Comparison of ENCODE assay signal across 8 mouse cellular contexts in the genomic region with DNA sequence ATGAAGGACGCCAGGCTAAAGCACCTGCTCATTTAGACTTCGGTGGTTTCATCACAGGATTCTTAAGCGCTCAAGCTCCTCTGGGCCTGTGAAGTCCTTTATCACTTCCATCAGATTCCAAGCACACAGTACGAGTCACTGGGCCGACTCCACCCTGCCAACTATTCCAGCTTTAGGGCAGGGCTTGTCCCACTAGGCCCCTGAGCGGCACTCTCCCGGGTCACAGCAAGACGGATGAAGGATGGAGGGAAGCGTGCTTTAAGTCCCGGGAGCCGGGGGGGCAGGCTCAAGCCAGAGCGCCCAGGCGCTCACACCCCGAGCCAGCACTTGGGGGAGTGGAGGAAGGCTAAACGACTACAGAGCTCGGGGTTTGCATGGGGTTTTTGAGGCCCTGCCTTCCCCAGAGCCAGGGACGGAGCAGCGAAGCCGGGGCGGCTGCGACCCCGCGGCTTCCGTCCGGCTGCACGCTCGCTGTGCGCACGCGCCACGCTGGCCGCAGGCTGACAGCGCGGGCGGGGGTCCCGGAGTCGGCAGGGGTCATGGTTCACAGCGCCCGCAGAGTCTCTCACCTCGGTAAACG. TPM values are rescaled to one million over a fixed set of nuclear protein-coding genes. Genes with fewer than 3 reads are reported as not detected.
DNase-seq lines count a peak whose midpoint lies in the region; ATAC-seq and TF ChIP-seq lines count a peak whose summit lies in the region.

No protein-coding gene starts in this region.

- peaks cover 2% of the 10 kb centered on the region; the same call in 1 of the 2 replicates for H3K36me3 ChIP-seq in ES-Bruce4 (ENCODE audit: control insufficient read depth, insufficient read depth, low read length, poor library complexity, severe bottlenecking)
- H3K36me3 ChIP-seq in liver, embryonic 16.5 days (ENCODE audit: control insufficient read depth, insufficient read depth) = no peaks in the 10 kb centered on the region; the same call in 1 of the 2 replicates

- ATAC-seq in liver, embryonic 16.5 days (ENCODE audit: low read depth) = peak; percentile 78

- H3K27ac ChIP-seq in ES-Bruce4 (ENCODE audit: insufficient read depth, low read length) = peak overlapping the region; percentile 92
- peak overlapping the region; percentile 97 for H3K27ac ChIP-seq in liver, embryonic 16.5 days (ENCODE audit: low read length)

- no peak for TF ChIP-seq EP300 in ES-Bruce4 (IDR thresholded peaks at IDR 0.05; ENCODE audit: insufficient read depth, low read depth, low read length)

- intact Hi-C loops in heart, postnatal 25 days (cut with DNase I) = no loop called here

- no peaks in the 10 kb centered on the region for H3K4me1 ChIP-seq in ES-Bruce4 (ENCODE audit: control insufficient read depth, insufficient read depth, low read length)
- H3K4me1 ChIP-seq in liver, embryonic 16.5 days (ENCODE audit: control insufficient read depth, low read depth, low read length) = peaks cover 30% of the 10 kb centered on the region

- H3K9me3 ChIP-seq in ES-Bruce4 (replicated peaks; ENCODE audit: control insufficient read depth, insufficient read depth, low read length, poor library complexity, severe bottlenecking) = no peaks in the 10 kb centered on the region
- no peaks in the 10 kb centered on the region for H3K9me3 ChIP-seq in liver, embryonic 16.5 days (replicated peaks; ENCODE audit: control insufficient read depth, low read length)

- no peaks in the 10 kb centered on the region for H3K27me3 ChIP-seq in ES-Bruce4 (ENCODE audit: control insufficient read depth, insufficient read depth, low read length, poor library complexity, severe bottlenecking)
- H3K27me3 ChIP-seq in liver, embryonic 16.5 days (ENCODE audit: control insufficient read depth, insufficient read depth, low read depth, low read length) = no peaks in the 10 kb centered on the region

- TF ChIP-seq CTCF in ES-Bruce4 (IDR thresholded peaks at IDR 0.05; ENCODE audit: low read depth, low read length) = no peak

- WGBS in liver, embryonic 16.5 days (ENCODE audit: insufficient replicate concordance) = under 1% methylated on average over 41 of the region's 41 CpGs

- H3K9ac ChIP-seq in ES-Bruce4 (ENCODE audit: low read depth, poor library complexity, severe bottlenecking) = peak overlapping the region; percentile 89
- peak overlapping the region; percentile 99 for H3K9ac ChIP-seq in liver, embryonic 16.5 days (ENCODE audit: low read depth, low read length)

- no peak for TF ChIP-seq POLR2A in ES-Bruce4 (IDR thresholded peaks at IDR 0.05; ENCODE audit: insufficient read depth, low read length)

- peak overlapping the region; percentile 97 for H3K4me2 ChIP-seq in liver, embryonic 16.5 days (ENCODE audit: low read depth, low read length)

- DNase-seq in heart, adult 11 months = peak; percentile 92
- DNase-seq in heart, postnatal 25 days (ENCODE audit: low spot score) = no peak
- peak; percentile 90 for DNase-seq in embryo, embryonic 11 days
- peak; percentile 51 for DNase-seq in heart, postnatal 4 days
- DNase-seq in spleen, postnatal 36 days (ENCODE audit: low spot score in 2 of 2) = peak; percentile 17 to 56
- no peak for DNase-seq in testis, postnatal 10 days (ENCODE audit: low spot score)

- peak overlapping the region; percentile 97 for H3K4me3 ChIP-seq in ES-Bruce4 (ENCODE audit: low read depth, low read length)
- peak overlapping the region; percentile 96 for H3K4me3 ChIP-seq in liver, embryonic 16.5 days (ENCODE audit: low read depth, low read length)

RNA-seq across cellular contexts. Expression of gene Anln, which starts 0.5 kb away (rescaled TPM):
- total RNA-seq in heart, postnatal 25 days (2021) = 1 to 10 TPM; 1.7 to 2.2 TPM
- 155 and 169 TPM in 2 replicates for polyA plus RNA-seq in ES-Bruce4 (2011; ENCODE audit: insufficient read depth, insufficient read length, low read depth, missing spikeins)
- total RNA-seq in heart, postnatal 4 days (2021) = 10 to 100 TPM; 69.6 to 77.4 TPM
- polyA plus RNA-seq in liver, embryonic 16.5 days (2015; fragmentation: Nextera tagmentation; extraction: Ambion mirVana) = 29.7 and 29.9 TPM in 2 replicates

RNA-seq across cellular contexts. Expression of gene 9530077C05Rik, which starts 22.8 kb away (rescaled TPM):
- total RNA-seq in heart, postnatal 25 days (2021) = under 1 TPM; 0.70 to 0.92 TPM
- polyA plus RNA-seq in ES-Bruce4 (2011; ENCODE audit: insufficient read depth, insufficient read length, low read depth, missing spikeins) = 2.7 and 3.8 TPM in 2 replicates
- total RNA-seq in heart, postnatal 4 days (2021) = under 1 TPM; 0.70 to 0.76 TPM
- 1.2 and 1.3 TPM in 2 replicates for polyA plus RNA-seq in liver, embryonic 16.5 days (2015; fragmentation: Nextera tagmentation; extraction: Ambion mirVana)

Comparison
In these comparisons a context has a peak if more than half of its experiments do, and no peak if none do; other contexts are left out.
1. DNase-seq: peak in heart, adult 11 months (single experiment), embryo, embryonic 11 days (single experiment), heart, postnatal 4 days (single experiment) and spleen, postnatal 36 days (2 of 2); none in heart, postnatal 25 days (single experiment) and testis, postnatal 10 days (single experiment).
2. RNA of gene Anln, which starts 0.5 kb away (total RNA-seq): 69.6 to 77.4 TPM in heart, postnatal 4 days; 1.7 to 2.2 TPM in heart, postnatal 25 days; every median in the first group is over 10 times any median in the second.